Mouse (Mus musculus): ENCODE results near the gene Styk1. TPM values are rescaled to one million over a fixed set of nuclear protein-coding genes. Genes with fewer than 3 reads are reported as not detected.

Gene Styk1
- total RNA-seq, 2 experiments from 2014 or later, result 0.17 to 0.23 TPM

DNA sequence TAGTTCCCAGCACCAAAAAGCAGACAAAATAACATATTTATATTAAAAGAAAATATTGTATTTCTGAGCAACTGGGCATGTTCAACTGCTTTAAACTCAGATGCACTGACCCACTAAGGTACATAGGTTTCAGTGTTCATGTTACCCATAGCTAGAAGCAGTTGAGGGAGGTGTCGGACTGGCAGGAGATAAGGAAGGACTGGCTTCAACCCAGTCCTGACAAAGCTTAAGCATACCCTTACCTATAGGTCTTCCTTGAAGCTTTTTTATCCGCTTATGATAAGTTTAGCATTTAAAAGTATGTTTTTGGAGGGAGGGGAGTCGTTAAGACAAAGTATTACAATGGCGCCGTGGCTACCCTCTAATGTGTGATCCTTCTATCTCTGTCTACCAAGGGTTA lies 17.4 kb upstream of the Styk1 start:
- DNase-seq (ENCODE audit: low spot score), result no peak
- intact Hi-C loops (cut with DNase I), result no loop called here

DNA sequence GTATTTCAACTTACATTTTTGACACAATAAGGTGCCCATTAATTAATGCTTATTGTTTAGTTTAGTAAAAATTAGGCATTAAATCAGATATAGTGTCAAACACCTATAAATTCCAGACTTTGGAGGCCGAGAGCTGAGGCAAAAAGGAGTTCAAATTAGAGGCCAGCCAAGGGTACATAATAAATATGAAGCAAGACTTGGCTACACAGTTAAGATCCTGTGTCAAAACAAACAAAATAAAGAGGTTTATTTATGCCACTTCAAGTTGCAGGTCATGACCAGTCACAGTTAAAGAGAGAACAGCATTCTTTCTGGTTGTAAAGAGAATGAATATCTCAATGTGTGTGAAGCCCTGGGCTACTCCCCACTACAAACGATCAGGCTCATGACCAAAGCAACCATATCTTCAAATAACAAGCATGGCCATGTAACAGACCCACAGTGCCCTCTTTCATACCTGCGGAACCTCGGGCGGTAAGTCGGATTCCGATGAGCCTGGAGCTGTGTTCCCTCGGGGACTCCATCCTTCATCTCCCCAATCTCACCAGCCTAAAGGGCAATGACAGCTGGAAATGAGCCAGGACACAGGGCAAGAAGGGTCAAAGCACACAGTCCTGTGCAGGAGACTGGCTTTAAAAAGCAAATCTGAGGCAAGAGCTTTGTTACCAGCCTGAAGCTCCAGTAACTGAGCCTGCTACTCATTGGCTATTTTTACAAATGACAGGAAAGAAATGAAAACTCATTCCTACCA lies 16.6 kb upstream of the Styk1 start:
- no peak for DNase-seq (ENCODE audit: low spot score)
- intact Hi-C loops (cut with DNase I), result no loop called here

DNA sequence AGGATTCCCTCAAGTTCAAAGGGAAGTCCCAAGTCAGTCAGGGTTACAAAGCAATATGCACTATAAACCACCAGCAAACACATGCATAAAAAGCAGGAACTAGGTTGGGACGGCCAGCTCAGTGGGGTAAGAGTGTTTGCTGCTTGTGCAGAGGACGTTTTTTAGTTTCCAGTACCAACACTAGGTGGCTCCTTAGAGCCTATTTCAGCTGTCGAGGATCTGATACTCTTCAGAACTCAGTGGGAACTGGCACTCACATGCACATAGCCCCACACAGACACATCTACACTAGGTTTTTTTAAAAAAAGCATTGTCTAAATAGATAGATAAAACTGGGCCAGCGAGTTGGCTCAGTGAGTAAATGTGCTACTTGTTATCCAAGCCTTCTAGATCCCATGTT lies 13.7 kb upstream of the Styk1 start:
- intact Hi-C loops (cut with DNase I), result loop anchor here (1.0 kb wide), 1 partner anchor 52 kb away; no protein-coding TSS in a partner anchor
- no peak for DNase-seq (ENCODE audit: low spot score)

DNA sequence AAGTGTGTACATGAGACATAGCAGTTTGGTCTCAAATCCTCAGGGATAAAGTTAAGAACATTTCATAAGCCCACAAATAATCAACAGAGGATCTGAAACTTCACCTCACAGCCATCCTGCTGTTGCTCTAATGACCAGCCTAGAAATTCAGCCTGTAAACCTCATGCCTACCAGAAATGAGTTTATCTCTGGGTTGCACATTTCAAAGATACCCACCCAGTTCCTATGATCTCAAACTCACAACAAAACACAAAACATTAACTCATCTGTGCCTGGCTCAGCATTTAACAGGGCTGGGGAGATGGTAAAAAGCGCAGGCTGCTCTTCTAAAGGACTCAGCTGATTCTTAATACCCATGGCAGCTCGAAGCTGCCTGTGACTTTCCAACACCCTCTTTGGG lies 11.0 kb upstream of the Styk1 start:
- no peak for DNase-seq (ENCODE audit: low spot score)
- intact Hi-C loops (cut with DNase I), result no loop called here

DNA sequence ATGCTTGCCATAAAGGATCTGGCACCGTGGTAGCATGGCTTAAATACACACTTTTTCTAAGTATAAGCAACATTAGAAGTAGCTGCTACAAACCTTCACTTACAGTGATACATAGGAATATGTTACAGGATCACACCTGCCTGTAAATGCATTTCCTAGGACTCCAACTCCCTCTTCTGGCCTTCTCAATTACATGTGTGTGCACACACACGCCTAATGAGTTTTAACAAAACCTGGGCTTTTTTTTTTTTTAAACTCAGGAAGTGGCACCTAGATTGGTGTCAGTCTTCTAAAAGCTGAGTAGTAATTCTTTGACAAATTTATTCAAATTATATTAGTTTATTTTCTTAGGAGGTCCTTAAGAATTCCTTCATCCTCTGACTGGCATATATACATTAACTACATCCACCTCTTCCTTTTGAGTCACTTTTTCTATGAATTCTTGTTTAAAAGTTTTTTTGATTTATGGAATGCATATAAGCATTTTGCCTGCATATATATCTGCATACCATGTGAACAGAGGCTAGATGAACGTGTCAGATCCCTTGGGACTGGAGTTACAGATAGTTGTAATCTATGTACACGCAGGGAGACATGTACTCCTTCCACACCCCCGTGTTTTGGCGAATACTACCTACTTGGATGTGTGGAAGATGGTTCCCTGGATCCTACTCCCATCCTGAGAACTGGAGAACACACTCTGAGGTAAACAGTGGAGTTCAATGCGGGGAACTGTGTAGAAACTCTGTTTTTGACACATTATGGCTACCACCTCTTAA lies 9.8 kb upstream of the Styk1 start:
- no peak for DNase-seq (ENCODE audit: low spot score)
- intact Hi-C loops (cut with DNase I), result no loop called here

DNA sequence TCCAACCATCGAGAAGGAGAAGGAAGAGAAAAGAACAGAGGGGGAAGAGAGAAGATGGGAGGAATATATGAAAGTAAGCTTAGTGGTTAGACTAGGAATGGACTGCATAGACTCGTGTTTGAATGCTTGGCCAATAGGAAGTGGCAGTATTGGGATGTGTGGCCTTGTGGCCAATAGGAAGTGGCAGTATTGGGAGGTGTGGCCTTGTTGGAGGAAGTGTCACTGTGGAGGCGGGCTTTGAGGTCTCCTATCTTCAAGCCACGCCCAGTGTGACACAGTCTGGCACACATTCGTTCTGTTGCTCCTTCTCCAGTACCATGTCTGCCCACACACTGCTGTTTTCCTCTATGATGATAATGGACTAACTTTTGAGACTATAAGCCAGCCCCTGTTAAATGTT lies 7.3 kb upstream of the Styk1 start:
- intact Hi-C loops (cut with DNase I), result no loop called here
- DNase-seq (ENCODE audit: low spot score), result no peak

DNA sequence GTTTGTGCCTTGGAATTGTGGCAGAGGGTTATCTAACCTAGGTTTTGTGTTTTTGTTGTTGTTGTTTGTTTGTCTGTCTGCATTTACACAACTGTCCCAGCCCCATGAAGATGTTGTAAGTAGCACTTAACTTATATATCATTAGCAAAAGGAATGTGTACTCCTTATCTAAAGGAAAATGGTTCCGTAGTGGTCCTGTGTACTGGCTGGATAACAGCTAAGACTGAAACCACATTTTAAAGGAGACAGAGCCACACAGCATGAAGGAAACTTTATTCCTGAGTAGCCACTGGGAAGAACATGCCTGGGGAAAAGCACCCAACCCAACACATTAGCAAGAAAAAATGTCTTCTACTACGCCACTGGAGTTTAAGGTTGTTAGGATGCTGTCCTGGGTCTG lies 6.1 kb upstream of the Styk1 start:
- no peak for DNase-seq (ENCODE audit: low spot score)
- intact Hi-C loops (cut with DNase I), result loop anchor here (5.0 kb wide), 1 partner anchor 1782 kb away; the partner anchor contains the start of gene Klre1

DNA sequence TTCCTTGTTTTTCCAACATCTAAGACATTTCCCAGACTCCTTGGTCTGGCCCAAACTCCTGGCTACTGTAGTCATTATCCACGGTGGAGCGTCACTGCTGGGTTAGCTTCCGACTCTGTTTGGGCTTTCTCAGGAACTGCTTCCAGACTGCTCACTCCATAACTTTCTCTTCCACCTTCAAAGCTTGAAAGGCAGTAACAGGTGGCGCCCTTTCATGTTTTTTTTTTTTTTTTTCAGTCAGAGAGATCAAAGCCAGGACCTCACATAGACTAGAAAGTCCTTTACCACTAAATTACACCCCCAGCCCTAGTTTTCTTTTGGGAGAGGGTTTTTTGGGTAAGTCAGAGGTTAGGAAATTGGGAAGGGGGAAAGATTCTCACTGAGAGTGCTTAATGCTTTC lies 1.5 kb upstream of the Styk1 start:
- intact Hi-C loops (cut with DNase I), result loop anchor here (5.0 kb wide), 1 partner anchor 1778 kb away; the partner anchor contains the start of gene Klre1
- no peak for DNase-seq (ENCODE audit: low spot score)

DNA sequence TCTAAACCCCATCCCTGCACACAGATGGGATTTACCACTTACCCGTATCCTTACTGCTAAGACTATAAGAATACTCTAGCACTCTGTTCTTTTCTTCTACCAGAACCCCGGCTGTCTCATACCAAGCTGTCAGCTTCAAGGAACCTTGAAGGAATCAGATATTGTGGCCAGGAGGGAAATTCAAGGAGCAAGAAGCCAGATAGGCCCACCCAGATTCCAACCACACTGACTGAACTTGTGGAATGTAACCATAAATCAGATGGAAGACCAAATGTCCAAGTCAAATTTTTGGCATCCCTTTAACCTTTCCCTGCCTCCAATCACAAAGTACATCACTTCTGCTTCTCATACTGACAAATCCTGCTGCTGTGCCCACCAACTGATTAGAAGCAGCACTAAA lies 6.4 kb downstream of the Styk1 start:
- intact Hi-C loops (cut with DNase I), result no loop called here
- DNase-seq (ENCODE audit: low spot score), result no peak

DNA sequence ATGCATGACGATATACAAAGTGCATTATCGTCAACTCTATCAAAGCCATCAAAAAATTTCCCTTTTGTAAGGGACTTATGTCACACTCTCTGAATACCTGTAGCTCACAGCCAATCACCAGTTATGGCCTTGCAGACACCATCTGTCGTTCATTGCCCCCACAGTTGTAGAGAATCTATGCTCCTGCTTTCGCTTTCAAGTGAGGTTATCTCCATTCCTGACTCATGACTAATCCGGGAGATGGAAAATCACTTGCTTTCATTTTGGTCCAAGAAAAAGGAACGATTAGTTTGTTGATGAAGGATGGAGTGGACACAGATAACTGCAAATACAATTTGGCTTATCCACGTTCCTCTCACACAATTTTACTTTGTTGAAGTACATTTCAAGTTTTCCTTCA lies 9.1 kb downstream of the Styk1 start:
- intact Hi-C loops (cut with DNase I), result no loop called here
- no peak for DNase-seq (ENCODE audit: low spot score)

DNA sequence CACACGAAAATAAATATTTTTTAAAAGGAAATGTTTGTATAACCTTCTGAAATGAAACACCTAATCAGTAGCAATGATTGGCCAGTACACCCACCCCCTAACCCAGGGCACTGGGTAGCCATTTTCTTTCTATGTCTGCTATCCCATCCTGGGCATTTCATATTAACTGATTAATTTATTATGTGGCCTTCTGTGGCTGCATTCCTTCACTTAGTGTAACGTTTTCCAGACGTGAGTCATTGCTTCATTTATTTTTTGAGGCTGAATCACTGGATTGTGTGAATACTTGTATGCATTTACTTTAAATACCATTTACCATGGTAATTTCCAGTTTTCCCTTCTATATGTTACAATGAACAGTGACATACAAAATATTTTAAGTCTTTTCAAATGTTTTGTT lies 13.3 kb downstream of the Styk1 start:
- DNase-seq (ENCODE audit: low spot score), result no peak
- intact Hi-C loops (cut with DNase I), result no loop called here

DNA sequence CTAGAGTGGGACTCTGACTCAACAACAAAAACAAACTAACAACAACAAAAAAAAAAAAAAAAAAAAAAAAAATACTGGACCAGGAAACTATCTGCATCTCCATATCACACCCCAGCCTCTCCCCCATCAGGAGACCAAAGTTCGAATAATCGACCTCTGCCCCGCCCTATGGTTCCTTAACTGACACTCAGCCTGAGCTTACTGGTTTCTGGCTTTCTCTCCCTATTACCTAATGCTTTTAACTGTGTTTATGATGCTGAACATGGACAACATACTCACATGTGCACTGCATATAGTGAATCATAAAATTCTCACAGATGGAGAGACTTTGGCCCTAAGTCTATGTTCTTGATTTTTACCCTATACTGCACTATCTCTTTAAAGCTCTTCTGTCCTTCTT lies 14.1 kb downstream of the Styk1 start:
- intact Hi-C loops (cut with DNase I), result no loop called here
- DNase-seq (ENCODE audit: low spot score), result no peak

DNA sequence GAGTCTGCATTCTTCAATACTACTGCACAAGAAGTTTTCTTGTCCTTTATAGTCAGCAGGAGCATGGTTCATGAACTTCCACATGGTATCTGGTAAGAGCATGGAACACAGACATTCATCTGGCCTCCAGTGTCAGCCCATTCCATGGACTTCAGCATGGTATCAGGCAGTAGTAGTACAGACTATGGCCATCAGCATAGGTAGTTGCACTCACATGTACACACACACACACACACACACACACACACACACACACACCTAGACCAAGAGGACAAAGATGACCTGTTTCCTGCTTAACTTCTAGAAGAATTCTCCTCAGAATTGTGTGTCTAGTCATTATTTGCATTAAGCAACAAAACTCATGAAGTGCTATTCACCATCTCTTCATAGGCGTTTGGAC lies 14.6 kb downstream of the Styk1 start:
- no peak for DNase-seq (ENCODE audit: low spot score)
- intact Hi-C loops (cut with DNase I), result no loop called here

DNA sequence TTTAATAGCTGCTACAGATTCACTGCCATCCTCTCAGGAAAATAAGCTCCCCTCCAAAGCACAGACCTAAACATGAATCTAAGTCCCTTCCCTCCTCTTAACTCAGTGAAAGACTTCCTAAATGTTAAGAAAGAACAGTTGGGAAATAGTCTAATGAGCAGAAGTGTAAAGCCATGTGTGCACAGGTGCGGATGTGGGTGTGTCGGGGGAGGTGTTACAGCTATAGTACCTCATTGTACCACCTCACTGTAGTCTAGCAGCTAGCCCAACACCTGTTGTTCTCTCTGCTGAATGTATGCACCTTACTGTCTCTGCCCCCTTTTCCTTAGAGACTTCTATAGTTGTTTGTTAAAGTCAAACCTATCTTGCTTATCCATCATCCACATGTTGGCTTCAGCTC lies 26.3 kb downstream of the Styk1 start:
- no peak for DNase-seq (ENCODE audit: low spot score)
- intact Hi-C loops (cut with DNase I), result no loop called here

DNA sequence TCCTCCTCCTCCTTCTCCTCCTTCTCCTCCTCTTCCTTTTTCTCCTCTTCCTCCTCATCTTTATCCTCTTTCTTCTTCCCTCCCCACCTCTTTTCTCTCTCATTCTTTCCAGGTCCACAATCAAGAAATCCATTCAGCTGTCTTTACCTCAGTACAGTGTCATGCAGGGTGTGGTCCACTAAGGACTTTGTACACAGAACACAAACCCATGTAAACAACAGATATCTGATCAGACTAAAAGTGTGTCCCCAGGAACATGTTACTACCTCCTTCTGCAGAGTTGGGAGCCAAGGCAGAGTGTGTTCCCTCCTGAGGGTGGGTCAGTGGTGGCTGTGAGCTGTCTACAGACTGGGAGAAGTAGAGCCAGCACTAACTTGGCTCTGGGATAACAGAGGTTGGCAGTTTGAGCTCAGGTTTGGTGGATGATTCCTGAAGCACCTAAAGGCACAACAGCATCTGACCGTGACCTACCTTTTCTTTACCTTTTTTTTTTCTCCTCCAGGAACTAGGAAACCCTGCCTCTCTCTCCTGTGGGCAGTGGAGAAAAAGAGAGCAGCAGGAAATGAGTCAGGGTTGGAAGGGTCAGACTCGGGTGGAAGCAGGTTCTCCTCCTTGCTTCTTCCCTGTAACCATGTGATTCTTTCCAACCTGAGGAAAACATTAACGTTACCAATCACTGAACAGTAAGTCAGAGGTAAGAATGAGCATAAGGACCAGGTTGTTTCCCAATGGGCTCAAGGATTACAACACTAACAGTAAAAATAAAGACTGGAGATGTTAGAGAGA lies 31.4 kb downstream of the Styk1 start:
- no peak for DNase-seq (ENCODE audit: low spot score)
- intact Hi-C loops (cut with DNase I), result no loop called here

DNA sequence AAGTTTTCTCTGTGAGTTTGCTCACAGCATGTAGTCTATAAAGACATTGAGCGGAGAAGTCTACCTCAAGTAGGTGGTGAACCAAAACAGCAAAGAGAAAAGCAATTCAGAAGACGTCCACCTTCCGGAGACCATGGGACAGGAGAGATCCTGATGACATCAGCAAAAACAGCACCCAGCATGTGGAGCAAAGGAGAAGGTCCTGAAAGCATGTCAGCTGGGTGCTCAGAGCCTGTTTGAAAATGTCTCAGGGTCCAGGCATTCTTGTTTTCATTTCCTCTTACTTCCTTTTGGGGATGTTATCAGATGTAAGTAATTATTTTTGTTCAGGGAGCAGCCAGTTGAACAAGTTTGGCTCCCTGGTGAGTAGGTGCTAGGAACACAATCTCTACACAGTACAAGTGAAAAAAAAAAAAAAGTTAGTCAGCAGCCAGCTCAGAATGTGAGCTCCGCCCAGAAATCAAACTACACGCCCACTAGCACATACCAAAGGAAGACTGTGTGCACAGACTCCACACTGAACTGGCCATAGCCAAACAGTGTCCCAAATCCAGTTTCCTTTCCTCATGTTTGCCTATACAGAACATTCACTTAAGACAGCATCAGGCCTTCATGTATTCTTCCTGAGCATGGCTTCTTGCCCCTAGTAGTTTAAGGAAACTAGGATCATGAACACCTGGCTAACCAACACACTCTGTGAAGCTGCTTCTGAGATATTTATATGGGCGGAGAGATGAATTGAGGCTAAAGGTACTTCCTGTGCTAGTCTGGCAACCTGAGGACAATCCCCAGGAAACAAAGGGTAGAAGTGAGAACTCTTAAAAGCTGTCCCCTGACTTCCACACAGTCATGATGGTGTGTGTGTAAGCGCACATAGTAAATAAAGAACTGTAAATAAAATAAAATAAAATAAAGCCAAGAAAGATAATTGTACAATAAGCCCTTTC lies 37.0 kb downstream of the Styk1 start:
- intact Hi-C loops (cut with DNase I), result no loop called here
- no peak for DNase-seq (ENCODE audit: low spot score)

DNA sequence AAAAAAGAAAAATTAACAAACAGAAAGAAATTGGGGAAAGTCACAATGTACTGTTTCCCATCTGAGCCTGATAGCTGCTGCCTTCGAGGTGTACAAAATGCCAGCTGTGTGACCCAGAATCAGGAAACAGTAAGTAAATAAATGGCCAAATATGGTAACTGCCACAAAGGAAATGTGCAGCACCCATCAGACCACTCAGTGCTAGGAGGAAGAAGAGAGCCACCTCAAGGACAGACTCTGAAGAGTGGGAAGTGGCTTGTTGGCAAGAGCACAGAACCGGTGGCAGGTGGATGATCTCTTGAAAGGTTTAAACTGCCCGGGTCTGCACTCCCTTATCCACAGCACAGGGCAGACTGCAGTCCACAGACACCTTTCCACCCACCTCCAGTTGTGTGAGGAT lies 45.4 kb downstream of the Styk1 start:
- no peak for DNase-seq (ENCODE audit: low spot score)
- intact Hi-C loops (cut with DNase I), result no loop called here

DNA sequence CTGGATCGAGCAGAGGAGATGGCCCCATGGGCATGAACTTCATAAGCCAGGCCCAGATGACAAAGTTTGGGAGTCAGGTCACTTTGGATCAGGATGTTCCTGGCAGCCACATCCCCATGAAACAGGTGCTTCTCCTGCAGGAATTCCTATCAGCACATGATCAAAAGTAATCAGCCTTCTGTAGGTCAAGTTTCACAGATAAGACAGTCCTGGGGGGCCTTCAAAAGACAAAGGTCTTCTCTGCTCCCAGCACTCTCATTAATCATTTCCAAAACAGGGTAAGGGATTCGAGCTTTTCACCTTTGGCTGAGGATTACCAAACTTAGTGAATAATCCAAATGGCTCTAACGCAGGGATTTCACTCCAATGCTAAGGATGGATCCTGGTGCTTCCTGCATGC lies 48.6 kb downstream of the Styk1 start:
- intact Hi-C loops (cut with DNase I), result no loop called here
- DNase-seq (ENCODE audit: low spot score), result no peak

DNA sequence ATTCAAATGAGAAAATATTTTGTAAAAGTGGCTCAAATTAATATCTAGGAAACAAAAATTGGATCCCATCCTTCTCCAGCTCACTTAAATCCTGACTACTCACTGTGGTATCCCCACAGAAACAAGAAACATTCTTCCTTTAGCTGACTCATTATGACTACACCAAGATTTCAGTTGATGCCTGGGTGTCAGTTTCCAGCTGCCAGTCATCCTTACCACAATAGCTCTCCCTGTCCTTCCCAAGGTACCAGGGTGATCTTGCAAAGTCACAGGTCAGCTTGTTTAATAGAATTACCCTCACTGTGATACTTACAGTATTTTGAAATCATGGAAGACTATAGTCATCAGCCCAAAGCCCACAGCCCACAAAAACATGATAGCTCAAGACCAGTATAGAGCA lies 54.9 kb downstream of the Styk1 start:
- intact Hi-C loops (cut with DNase I), result loop anchor here (10.0 kb wide), 1 partner anchor 1806 kb away; the partner anchor contains the start of gene Smim10l1
- no peak for DNase-seq (ENCODE audit: low spot score)

Measured in heart, postnatal 25 days (tissue).